Mouse (Mus musculus) stomach, postnatal 0 days (tissue): ENCODE data around the gene Mospd3. TPM values are rescaled to one million over a fixed set of nuclear protein-coding genes. Genes with fewer than 3 reads are reported as not detected.
A peak's percentile ranks its signal among the peaks of the same experiment; 100 is the strongest.

Experiments used
- ATAC-seq: fragments of 200-750 bp; cut with Nextera tagmentation; 2 replicates; pipeline ENCODE4 v1.8.0; 2017; ENCODE audit not compliant: low FRiP score, low TSS enrichment
- DNase-seq: peaks from one replicate; pipeline ENCODE4 v3.0.0-alpha.2; 2016; ENCODE audit warnings: low spot score
- H3K27ac ChIP-seq: fragments of 300-500 bp; sonication (generic); replicated peaks from 2 replicates; pipeline ENCODE4 v1.5.1; 2014; ENCODE audit warnings: mild to moderate bottlenecking, control low read depth
- H3K27me3 ChIP-seq: fragments of 300-500 bp; sonication (generic); 2 replicates; pipeline ENCODE4 v1.6.1; 2014; ENCODE audit warnings: low read length; ENCODE audit not compliant: control insufficient read depth, insufficient read depth
- H3K36me3 ChIP-seq: fragments of 300-500 bp; sonication (generic); 2 replicates; pipeline ENCODE4 v1.6.1; 2014; ENCODE audit warnings: low read length, mixed read lengths; ENCODE audit not compliant: control insufficient read depth, insufficient read depth
- H3K4me1 ChIP-seq: fragments of 300-500 bp; sonication (generic); replicated peaks from 2 replicates; pipeline ENCODE4 v1.6.1; 2014; ENCODE audit warnings: antibody characterized with exemption; ENCODE audit not compliant: control insufficient read depth, insufficient read depth
- H3K4me2 ChIP-seq: fragments of 300-500 bp; sonication (generic); replicated peaks from 2 replicates; pipeline ENCODE4 v1.6.1; 2014; ENCODE audit warnings: low read depth, mild to moderate bottlenecking, control low read depth, moderate library complexity
- H3K4me3 ChIP-seq: fragments of 300-500 bp; sonication (generic); 2 replicates; pipeline ENCODE4 v1.5.1; 2014; ENCODE audit warnings: low read depth, low read length, control low read depth
- H3K9ac ChIP-seq: fragments of 300-500 bp; sonication (generic); 2 replicates; pipeline ENCODE4 v1.6.1; 2014; ENCODE audit warnings: mild to moderate bottlenecking, low read length, control low read depth, mixed read lengths
- H3K9me3 ChIP-seq: fragments of 300-500 bp; sonication (generic); 2 replicates; pipeline ENCODE4 v1.6.1; 2016; ENCODE audit warnings: low read length; ENCODE audit not compliant: control insufficient read depth
- CTCF ChIP-seq: IDR thresholded peaks from 2 replicates; pipeline ENCODE4 v1.5.1; 2016; ENCODE audit warnings: antibody characterized with exemption, low read depth, mild to moderate bottlenecking, moderate library complexity
- EP300 ChIP-seq: optimal IDR thresholded peaks from 2 replicates; pipeline ENCODE3; 2016; ENCODE audit warnings: antibody characterized with exemption
- WGBS: fragments of 180-500 bp; shearing (Covaris S2); extraction: QIAGEN DNeasy Blood & Tissue Kit; methylation state at CpG from one replicate; pipeline ENCODE4 v1.1.7; 2014; 5-methylcytosine and 5-hydroxymethylcytosine counted together
- polyA plus RNA-seq: library from polyadenylated mRNA; unstranded; fragments of >200 nt; fragmentation: Nextera tagmentation; extraction: Ambion mirVana; gene quantifications from 2 replicates; pipeline ENCODE4 v1.2.1, GENCODE M21; 2015

Mospd3 gene
- polyA plus RNA-seq, 1 experiment from 2014 or later, result 30.8 TPM

DNA sequence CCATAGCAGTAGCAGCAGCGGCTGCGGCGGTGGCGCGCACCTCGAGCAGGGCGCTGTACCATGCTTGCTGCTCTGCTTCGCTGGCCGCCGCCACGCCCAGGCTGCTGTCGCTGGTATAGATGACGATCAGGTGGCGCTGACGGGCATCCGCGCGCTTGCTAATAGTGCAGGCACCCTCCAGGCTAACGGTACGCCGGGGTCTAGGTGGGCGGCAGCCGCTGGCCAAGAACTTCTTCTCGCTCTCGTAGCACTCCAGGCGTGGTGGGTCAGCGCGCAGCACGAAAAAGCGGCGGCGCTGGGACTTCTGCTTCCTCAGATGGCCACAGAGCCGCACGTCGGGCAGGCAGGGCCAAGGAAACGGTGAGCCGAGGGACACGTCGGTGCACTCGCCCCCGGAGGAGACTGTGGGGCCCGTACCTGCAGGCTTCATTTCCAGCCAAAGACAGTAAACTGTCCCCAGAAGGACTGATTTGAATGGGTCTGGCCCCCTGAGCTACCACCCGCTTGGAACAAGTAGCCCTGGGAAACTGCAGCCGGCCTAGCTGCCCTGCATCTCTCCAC, 44.3 kb upstream of the Mospd3 start:
- TF ChIP-seq EP300 (no peak), CTCF (no peak)
- 9% methylated on average over 44 of the region's 44 CpGs for WGBS
- no peaks in the 10 kb centered on the region for H3K27me3 ChIP-seq
- peak; percentile 67 for DNase-seq
- peaks cover 6% of the 10 kb centered on the region; the same call in 1 of the 2 replicates for H3K4me1 ChIP-seq
- H3K9ac ChIP-seq, result 0 out of 2 replicates have a peak overlapping the region, but pooled peaks have one; percentile 9
- H3K36me3 ChIP-seq, result peaks cover 6% of the 10 kb centered on the region; the same call in 1 of the 2 replicates
- H3K4me3 ChIP-seq, result peak overlapping the region; percentile 18; the same call in 1 of the 2 replicates
- ATAC-seq, result 0 out of 2 replicates have a peak, but pooled peaks have one; percentile 5
- H3K9me3 ChIP-seq, result no peaks in the 10 kb centered on the region
- peak overlapping the region; percentile 44 for H3K4me2 ChIP-seq
- H3K27ac ChIP-seq, result no peak overlapping the region

DNA sequence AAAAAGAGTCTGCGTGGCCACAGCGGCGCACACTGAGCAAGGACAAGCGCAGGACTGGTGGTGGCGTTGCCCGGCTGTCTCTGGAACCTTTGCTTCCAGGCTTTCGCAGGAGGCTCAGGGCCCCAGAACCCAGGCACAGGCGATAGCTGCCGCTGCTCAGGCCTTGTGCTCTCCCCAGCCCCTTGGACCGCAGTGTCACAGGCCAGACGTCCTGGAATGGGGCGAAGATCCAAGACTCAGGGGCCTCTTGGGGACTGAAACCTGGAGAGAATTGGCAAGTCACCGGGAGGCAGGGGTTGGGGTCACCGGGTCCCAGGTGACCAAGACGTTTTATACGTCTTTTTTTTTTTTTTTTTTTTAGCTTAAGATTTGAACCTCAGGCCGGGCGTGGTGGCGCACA, 43.6 kb upstream of the Mospd3 start:
- 56% methylated on average over 19 of the region's 19 CpGs for WGBS
- TF ChIP-seq EP300 (no peak), CTCF (no peak)
- DNase-seq (no peak), ATAC-seq (no peak)
- H3K36me3 ChIP-seq, result peaks cover 9% of the 10 kb centered on the region
- H3K4me1 ChIP-seq, result peaks cover 2% of the 10 kb centered on the region; the same call in 1 of the 2 replicates
- H3K4me2 ChIP-seq, result no peak overlapping the region
- H3K9ac ChIP-seq, result no peak overlapping the region
- no peak overlapping the region for H3K27ac ChIP-seq
- H3K4me3 ChIP-seq, result no peak overlapping the region
- no peaks in the 10 kb centered on the region for H3K27me3 ChIP-seq
- H3K9me3 ChIP-seq, result no peaks in the 10 kb centered on the region

DNA sequence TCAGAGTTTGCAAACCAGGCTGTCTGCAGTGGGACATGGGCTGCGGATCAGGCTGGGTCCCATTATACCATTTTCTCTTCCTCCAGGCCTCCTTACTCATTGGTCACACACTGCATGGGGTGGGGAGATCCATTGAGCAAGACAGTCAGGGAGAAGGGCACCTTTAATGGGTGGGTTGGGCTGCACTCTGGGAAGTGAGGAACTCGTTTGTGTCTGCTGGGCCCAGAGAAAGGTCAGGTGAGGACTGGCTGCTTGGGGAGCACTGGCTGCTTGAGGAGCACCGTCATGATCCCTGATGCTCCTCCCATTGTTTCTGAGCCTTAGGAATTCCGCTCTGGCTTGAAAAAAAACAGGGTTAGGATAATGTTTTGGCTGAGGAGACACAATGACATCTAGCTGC, 42.0 kb upstream of the Mospd3 start:
- H3K4me1 ChIP-seq, result no peaks in the 10 kb centered on the region
- no peak for TF ChIP-seq EP300
- TF ChIP-seq CTCF, result no peak
- H3K36me3 ChIP-seq, result peaks cover 22% of the 10 kb centered on the region
- ATAC-seq (no peak), DNase-seq (no peak)
- no peaks in the 10 kb centered on the region for H3K27me3 ChIP-seq
- no peak overlapping the region for H3K4me3 ChIP-seq
- no peak overlapping the region for H3K4me2 ChIP-seq
- 43% methylated on average over 4 of the region's 4 CpGs for WGBS
- H3K9ac ChIP-seq, result no peak overlapping the region
- no peak overlapping the region for H3K27ac ChIP-seq
- H3K9me3 ChIP-seq, result no peaks in the 10 kb centered on the region

DNA sequence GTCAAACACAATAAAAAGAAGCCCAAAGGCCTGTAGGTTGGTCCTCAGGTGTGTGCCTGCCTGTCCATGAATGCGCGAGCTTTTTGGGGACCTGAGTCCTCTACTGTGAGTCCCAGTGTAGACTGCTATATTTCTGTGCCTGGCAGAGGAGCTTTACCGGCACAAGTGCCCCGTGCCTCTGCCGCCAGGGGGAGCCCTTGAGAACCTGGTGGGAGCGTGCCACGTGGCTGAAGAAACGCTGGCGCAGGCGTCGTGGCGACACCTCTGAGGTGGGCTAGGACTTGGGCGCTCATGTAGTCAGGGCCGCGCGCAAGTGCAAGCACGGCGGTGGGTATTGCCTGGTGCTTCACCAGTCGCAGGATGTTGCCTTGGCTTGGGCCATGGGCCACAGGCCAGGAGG, 40.2 kb upstream of the Mospd3 start, which contains the start of gene Sap25:
Gene Sap25 (plus strand): TSS at position 281 of the 400 bp plus-strand sequence.
- Histone ChIP-seq H3K9me3 (no peaks in the 10 kb centered on the region), H3K27ac (no peak within 1 kb of the TSS), H3K4me1 (no peaks in the 10 kb centered on the region), H3K4me2 (no peak within 1 kb of the TSS), H3K4me3 (no peak within 1 kb of the TSS), H3K36me3 (peaks cover 35% of the 10 kb centered on the region), H3K9ac (no peak within 1 kb of the TSS), H3K27me3 (no peaks in the 10 kb centered on the region)
- ATAC-seq (peak; percentile 19; the same call in 1 of the 2 replicates), DNase-seq (peak; percentile 59)
- TF ChIP-seq EP300, result no peak
- peak; percentile 64 for TF ChIP-seq CTCF
- WGBS, result 83% methylated on average over 19 of the region's 19 CpGs

DNA sequence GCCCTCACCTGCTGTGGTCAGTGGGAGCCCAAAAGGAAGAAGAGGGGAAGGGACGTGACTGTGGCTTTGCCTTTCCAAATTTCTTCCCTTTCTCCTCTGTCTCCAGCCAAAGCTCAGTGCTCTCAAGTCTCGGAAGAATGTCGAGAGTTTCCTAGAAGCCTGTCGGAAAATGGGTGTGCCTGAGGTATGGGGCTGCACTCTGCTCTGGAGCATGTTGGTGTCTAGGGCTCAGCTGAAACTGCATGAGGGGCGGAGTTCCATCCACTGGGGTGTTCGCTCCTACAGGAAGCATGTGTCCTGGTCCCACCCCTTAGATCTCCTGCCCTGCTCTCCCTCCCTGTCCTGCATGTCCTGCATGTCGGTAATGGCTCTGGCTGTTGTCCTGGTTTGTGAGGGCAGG, 38.6 kb upstream of the Mospd3 start:
- Histone ChIP-seq H3K4me2 (no peak overlapping the region), H3K4me1 (no peaks in the 10 kb centered on the region), H3K4me3 (no peak overlapping the region), H3K27me3 (no peaks in the 10 kb centered on the region), H3K9me3 (no peaks in the 10 kb centered on the region), H3K36me3 (peaks cover 45% of the 10 kb centered on the region), H3K9ac (no peak overlapping the region), H3K27ac (no peak overlapping the region)
- DNase-seq (no peak), ATAC-seq (no peak)
- no peak for TF ChIP-seq EP300
- no peak for TF ChIP-seq CTCF
- WGBS, result 59% methylated on average over 6 of the region's 7 CpGs

DNA sequence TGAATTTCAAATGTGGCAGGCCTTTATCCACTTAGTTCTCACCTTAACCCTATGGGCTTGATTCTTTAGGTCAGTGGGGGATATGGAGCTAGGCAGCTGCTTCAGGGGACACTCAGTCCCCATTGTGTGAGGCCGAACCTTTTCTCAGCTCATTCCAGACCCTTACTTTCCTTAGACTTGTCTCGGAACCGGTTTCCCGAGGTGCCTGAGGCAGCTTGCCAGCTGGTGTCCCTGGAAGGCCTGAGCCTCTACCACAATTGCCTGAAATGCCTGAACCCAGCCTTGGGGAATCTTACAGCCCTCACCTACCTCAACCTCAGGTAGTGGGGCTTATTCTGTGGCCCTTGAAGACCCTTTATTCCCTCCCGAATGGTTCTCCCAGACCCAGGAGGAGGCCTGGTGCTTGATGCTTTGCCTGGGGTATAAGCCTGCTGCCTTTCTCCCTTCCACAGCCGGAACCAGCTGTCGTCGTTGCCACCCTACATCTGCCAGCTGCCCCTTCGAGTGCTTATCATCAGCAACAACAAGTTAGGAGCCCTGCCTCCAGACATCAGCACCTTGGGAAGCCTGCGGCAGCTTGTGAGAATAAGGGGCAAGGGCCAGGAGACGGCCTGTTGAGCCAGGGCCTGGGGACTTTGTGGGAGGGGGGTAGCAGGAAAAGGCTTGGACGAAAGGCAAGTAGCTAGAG, 32.7 kb upstream of the Mospd3 start:
- H3K27ac ChIP-seq, result peak overlapping the region; percentile 30; the same call in 1 of the 2 replicates
- peak; percentile 43 for DNase-seq

More for the DNA sequence above, 32.7 kb upstream of the Mospd3 start:
- peaks cover 37% of the 10 kb centered on the region for H3K36me3 ChIP-seq
- TF ChIP-seq CTCF (no peak), EP300 (no peak)
- H3K4me3 ChIP-seq, result no peak overlapping the region
- H3K4me2 ChIP-seq, result no peak overlapping the region
- WGBS, result 69% methylated on average over 12 of the region's 12 CpGs
- no peak for ATAC-seq
- H3K9ac ChIP-seq, result no peak overlapping the region
- H3K9me3 ChIP-seq, result no peaks in the 10 kb centered on the region
- peaks cover 8% of the 10 kb centered on the region for H3K4me1 ChIP-seq
- H3K27me3 ChIP-seq, result no peaks in the 10 kb centered on the region
